Mouse (Mus musculus) midbrain, postnatal 0 days (tissue): ENCODE data around the gene Usf3. TPM values are rescaled to one million over a fixed set of nuclear protein-coding genes. Genes with fewer than 3 reads are reported as not detected.
A peak's percentile ranks its signal among the peaks of the same experiment; 100 is the strongest.

Experiments
- ATAC-seq: fragments of 200-750 bp; cut with Nextera tagmentation; 2 replicates; pipeline ENCODE4 v1.8.0; 2017; ENCODE audit warnings: moderate number of reproducible peaks, mild to moderate bottlenecking, moderate TSS enrichment, moderate library complexity; ENCODE audit not compliant: low FRiP score
- DNase-seq: peaks from one replicate; pipeline ENCODE4 v3.0.0-alpha.2; 2015; ENCODE audit warnings: low spot score
- H3K27ac ChIP-seq: fragments of 300-500 bp; sonication (generic); 2 replicates; pipeline ENCODE4 v1.5.1; 2014; ENCODE audit warnings: low read depth, mild to moderate bottlenecking, low read length, mixed read lengths
- H3K27me3 ChIP-seq: fragments of 300-500 bp; sonication (generic); 2 replicates; pipeline ENCODE4 v1.6.1; 2014; ENCODE audit warnings: low read length, control low read depth, mixed read lengths; ENCODE audit not compliant: insufficient read depth
- H3K36me3 ChIP-seq: fragments of 300-500 bp; sonication (generic); 2 replicates; pipeline ENCODE4 v1.6.1; 2014; ENCODE audit warnings: low read length, control low read depth, mixed read lengths; ENCODE audit not compliant: insufficient read depth
- H3K4me1 ChIP-seq: fragments of 300-500 bp; sonication (generic); 2 replicates; pipeline ENCODE4 v1.6.1; 2014; ENCODE audit warnings: mild to moderate bottlenecking, control low read depth, antibody characterized with exemption, low read length, mixed read lengths; ENCODE audit not compliant: insufficient read depth
- H3K4me2 ChIP-seq: fragments of 300-500 bp; sonication (generic); 2 replicates; pipeline ENCODE4 v1.6.1; 2014; ENCODE audit warnings: low read depth, mild to moderate bottlenecking, low read length, mixed read lengths; ENCODE audit not compliant: poor library complexity, severe bottlenecking
- H3K4me3 ChIP-seq: fragments of 300-500 bp; sonication (generic); 2 replicates; pipeline ENCODE4 v1.5.1; 2014; ENCODE audit warnings: low read depth, mild to moderate bottlenecking, low read length, moderate library complexity
- H3K9ac ChIP-seq: fragments of 300-500 bp; sonication (generic); replicated peaks from 2 replicates; pipeline ENCODE4 v1.6.1; 2014; ENCODE audit warnings: mild to moderate bottlenecking, low read length, moderate library complexity, mixed read lengths; ENCODE audit not compliant: poor library complexity, severe bottlenecking
- H3K9me3 ChIP-seq: fragments of 300-500 bp; sonication (generic); 2 replicates; pipeline ENCODE4 v1.6.1; 2016; ENCODE audit warnings: low read length, control low read depth
- CTCF ChIP-seq: IDR thresholded peaks from 2 replicates; pipeline ENCODE4 v1.5.1; 2016; ENCODE audit warnings: antibody characterized with exemption, mild to moderate bottlenecking
- whole genome bisulfite sequencing: fragments of 180-500 bp; shearing (Covaris S2); extraction: QIAGEN DNeasy Blood & Tissue Kit; methylation state at CpG from one replicate; pipeline ENCODE4 v1.1.7; 2014; 5-methylcytosine and 5-hydroxymethylcytosine counted together
- polyA plus RNA-seq: library from polyadenylated mRNA; unstranded; fragments of >200 nt; fragmentation: Nextera tagmentation; extraction: Ambion mirVana; gene quantifications from 2 replicates; pipeline ENCODE4 v1.2.1, GENCODE M21; 2015
- total RNA-seq: library from RNA; depleted of rRNA; stranded (reverse); fragments of >200 nt; gene quantifications from 2 replicates; pipeline ENCODE4 v1.2.3, GENCODE M21; 2014

The Usf3 gene
- total and polyA plus RNA-seq, 2 experiments from 2014 or later, result 1.5 to 12.0 TPM

DNA sequence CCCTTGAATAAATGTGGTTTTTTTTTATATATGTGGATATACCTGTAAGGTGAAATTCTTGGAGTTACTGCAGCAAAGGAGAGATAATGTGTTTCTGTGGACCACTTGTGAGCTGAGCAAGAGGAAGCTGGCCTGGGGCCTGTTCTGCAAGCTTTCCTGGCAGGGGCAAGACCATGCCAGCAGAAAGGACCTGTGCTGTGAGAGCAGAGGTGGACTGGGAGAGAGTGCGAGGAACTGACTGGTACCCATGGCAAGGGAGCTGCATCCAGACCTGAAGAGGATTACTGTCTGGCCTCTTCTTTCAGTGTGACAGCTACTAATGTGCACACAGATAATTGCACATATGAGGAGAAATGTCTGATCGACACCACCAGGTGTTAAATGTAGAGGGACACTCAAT is 17.9 kb downstream of the Usf3 start:
- Histone ChIP-seq H3K4me3 (no peak overlapping the region), H3K36me3 (0 out of 2 replicates have a peak, but pooled peaks cover 2% of the 10 kb centered on the region)

DNA sequence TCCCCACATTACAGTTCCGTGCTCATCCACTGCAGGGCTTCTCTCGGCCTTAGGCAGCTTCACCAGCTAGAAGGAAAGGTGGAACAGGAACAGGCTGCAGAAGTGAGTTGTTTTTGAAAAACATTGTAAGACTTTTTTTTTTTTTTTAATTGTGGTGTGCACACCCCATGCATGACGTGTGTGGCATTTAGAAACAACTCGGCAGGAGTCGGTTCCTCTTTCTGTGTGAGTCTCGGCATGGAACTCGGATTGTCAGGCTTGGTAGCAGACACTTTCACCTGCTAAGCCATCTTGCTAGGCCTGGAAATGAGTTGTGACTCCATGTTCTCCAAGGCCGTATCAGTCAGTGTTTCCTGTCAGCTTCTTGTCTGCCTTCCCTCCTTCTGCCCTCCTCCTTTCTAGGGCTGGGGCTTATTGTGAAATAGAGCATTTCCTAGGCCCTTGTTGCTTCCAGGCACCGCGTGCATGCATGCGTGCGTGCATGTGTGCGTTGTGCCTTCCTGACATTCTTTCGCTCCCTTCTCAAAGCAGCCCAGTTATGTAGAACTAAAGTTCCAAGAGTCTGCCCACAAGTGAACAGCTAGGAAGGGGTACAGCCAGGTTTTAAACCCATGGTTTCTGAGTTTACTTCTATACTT is 26.1 kb downstream of the Usf3 start:
- H3K27ac ChIP-seq, result no peak overlapping the region
- no peak overlapping the region for H3K9ac ChIP-seq
- DNase-seq, result no peak
- no peak overlapping the region for H3K4me2 ChIP-seq
- no peaks in the 10 kb centered on the region for H3K9me3 ChIP-seq
- peaks cover 5% of the 10 kb centered on the region; the same call in 1 of the 2 replicates for H3K36me3 ChIP-seq
- no peaks in the 10 kb centered on the region for H3K4me1 ChIP-seq
- TF ChIP-seq CTCF, result no peak
- ATAC-seq, result no peak
- WGBS, result 91% methylated on average over 14 of the region's 14 CpGs
- H3K4me3 ChIP-seq, result no peak overlapping the region
- H3K27me3 ChIP-seq, result no peaks in the 10 kb centered on the region

More for the DNA sequence above, 17.9 kb downstream of the Usf3 start:
- DNase-seq (no peak), ATAC-seq (no peak)
- H3K9ac ChIP-seq, result no peak overlapping the region
- H3K4me1 ChIP-seq, result no peaks in the 10 kb centered on the region
- no peak overlapping the region for H3K4me2 ChIP-seq
- H3K27me3 ChIP-seq, result no peaks in the 10 kb centered on the region
- no peaks in the 10 kb centered on the region for H3K9me3 ChIP-seq
- WGBS, result 93% methylated on average over 2 of the region's 2 CpGs
- no peak overlapping the region for H3K27ac ChIP-seq
- TF ChIP-seq CTCF, result no peak

DNA sequence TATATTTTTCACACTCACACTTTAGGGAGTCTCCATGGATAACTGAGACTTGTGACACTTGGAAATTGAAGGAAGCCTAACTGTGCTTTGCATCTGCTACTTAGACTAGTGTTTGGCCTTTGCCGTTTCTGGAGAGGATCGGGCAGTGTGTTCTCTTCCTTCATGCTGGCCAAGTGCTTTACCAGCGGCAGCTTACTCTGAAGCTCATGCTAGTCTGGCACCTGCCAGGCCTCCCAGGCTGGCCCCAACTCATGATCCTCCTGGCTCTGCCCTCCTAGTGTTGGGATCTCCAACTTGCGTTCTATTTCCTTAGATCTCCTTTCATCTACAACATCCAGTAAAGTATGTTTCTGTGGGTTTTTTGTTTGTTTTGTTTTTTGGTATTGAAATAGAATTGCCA is 27.1 kb downstream of the Usf3 start:
- Histone ChIP-seq H3K27ac (no peak overlapping the region), H3K36me3 (peaks cover 5% of the 10 kb centered on the region; the same call in 1 of the 2 replicates), H3K4me3 (no peak overlapping the region), H3K4me1 (no peaks in the 10 kb centered on the region), H3K9ac (no peak overlapping the region), H3K4me2 (no peak overlapping the region), H3K27me3 (no peaks in the 10 kb centered on the region), H3K9me3 (no peaks in the 10 kb centered on the region)
- TF ChIP-seq CTCF, result no peak
- WGBS, result 99% methylated on average over 4 of the region's 4 CpGs
- DNase-seq (no peak), ATAC-seq (no peak)

DNA sequence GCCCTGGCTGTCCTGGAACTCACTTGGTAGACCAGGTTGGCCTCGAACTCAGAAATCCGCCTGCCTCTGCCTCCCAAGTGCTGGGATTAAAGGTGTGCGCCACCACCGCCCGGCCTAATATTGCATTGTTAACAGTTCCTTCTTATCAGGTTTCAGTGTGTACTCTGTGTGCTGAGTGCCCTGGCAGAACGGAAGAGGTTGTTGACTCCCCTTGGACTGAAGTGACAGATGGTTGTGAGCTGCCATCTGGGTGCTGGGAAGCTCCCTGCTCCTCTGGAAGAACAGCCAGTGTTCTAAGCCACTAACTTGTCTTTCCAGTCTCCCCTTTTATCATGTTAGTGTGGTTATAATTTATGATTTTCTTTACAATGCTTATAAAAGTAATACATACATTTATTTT is 31.3 kb downstream of the Usf3 start:
- Histone ChIP-seq H3K4me2 (no peak overlapping the region), H3K27ac (no peak overlapping the region), H3K9me3 (no peaks in the 10 kb centered on the region), H3K4me1 (no peaks in the 10 kb centered on the region), H3K4me3 (no peak overlapping the region), H3K9ac (no peak overlapping the region), H3K36me3 (peaks cover 22% of the 10 kb centered on the region), H3K27me3 (no peaks in the 10 kb centered on the region)
- ATAC-seq, result no peak
- no peak for TF ChIP-seq CTCF
- 96% methylated on average over 6 of the region's 6 CpGs for WGBS
- DNase-seq, result peak; percentile 14

DNA sequence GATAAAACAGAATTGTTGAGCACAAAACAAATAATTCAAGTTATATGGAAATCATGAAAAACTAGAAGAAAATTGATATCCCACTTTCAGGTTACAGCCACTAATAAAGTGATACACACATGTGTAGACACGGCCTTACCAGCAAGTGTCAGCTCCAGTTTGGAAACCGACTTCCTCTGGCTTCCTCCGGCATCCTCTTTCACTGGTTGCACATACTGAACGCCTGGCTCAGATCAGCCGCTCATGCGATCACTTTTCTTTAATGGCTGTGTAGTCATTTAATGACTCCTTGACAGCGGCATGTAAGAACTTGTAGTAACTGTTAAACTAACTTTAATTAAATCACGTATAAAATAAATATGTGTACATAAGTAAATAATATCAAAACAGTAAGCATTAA is 32.9 kb downstream of the Usf3 start:
- Histone ChIP-seq H3K36me3 (peaks cover 22% of the 10 kb centered on the region), H3K27me3 (no peaks in the 10 kb centered on the region), H3K9me3 (no peaks in the 10 kb centered on the region), H3K9ac (no peak overlapping the region), H3K27ac (no peak overlapping the region), H3K4me3 (no peak overlapping the region), H3K4me2 (no peak overlapping the region), H3K4me1 (no peaks in the 10 kb centered on the region)
- no peak for ATAC-seq
- DNase-seq, result no peak
- TF ChIP-seq CTCF, result no peak
- 90% methylated on average over 8 of the region's 8 CpGs for WGBS

DNA sequence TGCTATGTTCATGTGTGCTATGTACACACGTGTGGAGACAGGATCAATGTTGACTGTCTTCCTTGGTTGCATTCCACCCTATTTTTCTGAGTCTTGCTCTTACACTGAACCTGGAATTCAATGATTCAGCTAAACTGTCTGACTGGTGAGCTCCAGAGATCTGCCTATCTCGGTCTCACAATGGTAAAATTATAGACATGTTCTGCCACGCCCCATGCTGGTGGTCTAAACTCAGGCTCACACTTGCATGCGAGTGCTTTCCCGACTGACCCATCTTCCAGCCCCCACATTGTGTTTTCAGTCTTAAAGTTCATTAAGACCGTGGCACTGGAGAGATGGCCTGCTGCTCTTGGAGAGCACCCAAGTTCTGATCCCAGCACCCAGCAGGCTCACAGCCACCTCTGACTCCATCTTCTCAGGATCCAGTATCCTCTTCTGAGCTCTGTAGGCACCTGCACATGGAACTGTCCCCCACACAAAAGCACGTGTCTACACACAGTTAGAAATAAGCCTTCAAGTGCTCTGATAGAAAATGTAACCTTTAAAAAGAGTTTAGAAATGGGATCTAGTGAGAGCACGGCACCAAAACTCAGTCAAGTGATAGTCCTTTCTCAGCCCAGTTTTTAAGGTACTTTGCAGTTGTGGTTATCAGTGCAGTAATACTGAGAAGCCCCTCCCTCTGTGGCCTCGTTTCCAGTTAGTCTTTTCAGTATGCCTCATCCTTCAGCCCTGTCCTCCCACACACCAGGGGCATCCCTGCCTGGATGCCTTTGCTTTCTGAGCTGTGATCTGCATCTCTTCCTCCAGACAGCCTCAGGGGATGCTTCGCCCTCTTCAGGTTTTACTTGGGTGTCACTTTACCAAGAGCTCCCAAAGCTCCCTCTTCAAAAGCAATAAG is 37.4 kb downstream of the Usf3 start:
- H3K36me3 ChIP-seq, result peaks cover 41% of the 10 kb centered on the region
- 86% methylated on average over 10 of the region's 10 CpGs for WGBS
- H3K27me3 ChIP-seq, result no peaks in the 10 kb centered on the region
- DNase-seq (no peak), ATAC-seq (no peak)
- no peaks in the 10 kb centered on the region for H3K4me1 ChIP-seq
- H3K9ac ChIP-seq, result no peak overlapping the region
- TF ChIP-seq CTCF, result no peak
- no peak overlapping the region for H3K4me2 ChIP-seq
- no peak overlapping the region for H3K27ac ChIP-seq
- no peaks in the 10 kb centered on the region for H3K9me3 ChIP-seq
- no peak overlapping the region for H3K4me3 ChIP-seq
